Mouse (Mus musculus): ENCODE measurements around the gene Mageb3. TPM values are rescaled to one million over a fixed set of nuclear protein-coding genes. Genes with fewer than 3 reads are reported as not detected.
"Not testable (repeated sequence)": the region's sequence is repeated elsewhere in the genome, so short reads cannot be mapped to it uniquely, and the experiment has no call there.

The Mageb3 gene
- 0.10 and 0.18 TPM in 2 replicates for polyA plus RNA-seq (2014; fragmentation: Nextera tagmentation; extraction: Ambion mirVana)

GRCm38 (mm10) chr2:121955765-121956223 is at the start of gene Mageb3, which contains the start of gene Ctdspl2:
Mageb3 (minus strand) TSS chr2:121956092.
Ctdspl2 (plus strand) TSS chr2:121956001.
- 0% methylated on average over 43 of the region's 48 CpGs for WGBS
- Histone ChIP-seq H3K9ac (ENCODE audit: low read depth, low read length) (peak within 1 kb of the TSS; percentile 87), H3K4me2 (replicated peaks; ENCODE audit: low read depth, low read length) (peak within 1 kb of the TSS; percentile 73), H3K27ac (ENCODE audit: low read depth, low read length) (peak within 1 kb of the TSS; percentile 95), H3K9me3 (ENCODE audit: control insufficient read depth, low read length) (no peaks in the 10 kb centered on the region), H3K36me3 (ENCODE audit: control insufficient read depth, insufficient read depth, low read length) (peaks cover 8% of the 10 kb centered on the region), H3K4me1 (ENCODE audit: control insufficient read depth, insufficient read depth, low read length) (peaks cover 10% of the 10 kb centered on the region), H3K27me3 (ENCODE audit: control insufficient read depth, insufficient read depth, low read length) (no peaks in the 10 kb centered on the region), H3K4me3 (ENCODE audit: low read length) (peak within 1 kb of the TSS; percentile 83)
- peak; percentile 98 for ATAC-seq (ENCODE audit: low FRiP score, low TSS enrichment)

GRCm38 (mm10) chr2:121995738-121996137 is 39.8 kb upstream of the Mageb3 start:
- no peak overlapping the region for H3K4me2 ChIP-seq (replicated peaks; ENCODE audit: low read depth, low read length)
- H3K9me3 ChIP-seq (ENCODE audit: control insufficient read depth, low read length) = no peaks in the 10 kb centered on the region
- H3K4me3 ChIP-seq (ENCODE audit: low read length) = no peak overlapping the region
- H3K9ac ChIP-seq (ENCODE audit: low read depth, low read length) = no peak overlapping the region
- H3K4me1 ChIP-seq (ENCODE audit: control insufficient read depth, insufficient read depth, low read length) = no peaks in the 10 kb centered on the region
- H3K27ac ChIP-seq (ENCODE audit: low read depth, low read length) = no peak overlapping the region
- H3K36me3 ChIP-seq (ENCODE audit: control insufficient read depth, insufficient read depth, low read length) = peaks cover 51% of the 10 kb centered on the region
- WGBS = 90% methylated on average over 1 of the region's 1 CpGs
- H3K27me3 ChIP-seq (ENCODE audit: control insufficient read depth, insufficient read depth, low read length) = no peaks in the 10 kb centered on the region
- ATAC-seq (ENCODE audit: low FRiP score, low TSS enrichment) = no peak

GRCm38 (mm10) chr2:121957216-121957792 is 1.4 kb upstream of the Mageb3 start:
- H3K4me3 ChIP-seq (ENCODE audit: low read length) = peak overlapping the region; percentile 83
- no peaks in the 10 kb centered on the region for H3K27me3 ChIP-seq (ENCODE audit: control insufficient read depth, insufficient read depth, low read length)
- no peaks in the 10 kb centered on the region for H3K9me3 ChIP-seq (ENCODE audit: control insufficient read depth, low read length)
- 6% methylated on average over 8 of the region's 8 CpGs for WGBS
- peak overlapping the region; percentile 87 for H3K9ac ChIP-seq (ENCODE audit: low read depth, low read length)
- H3K36me3 ChIP-seq (ENCODE audit: control insufficient read depth, insufficient read depth, low read length) = peaks cover 17% of the 10 kb centered on the region
- H3K4me2 ChIP-seq (replicated peaks; ENCODE audit: low read depth, low read length) = peak overlapping the region; percentile 73
- H3K4me1 ChIP-seq (ENCODE audit: control insufficient read depth, insufficient read depth, low read length) = peaks cover 10% of the 10 kb centered on the region
- no peak for ATAC-seq (ENCODE audit: low FRiP score, low TSS enrichment)
- H3K27ac ChIP-seq (ENCODE audit: low read depth, low read length) = peak overlapping the region; percentile 95

GRCm38 (mm10) chr2:121956224-121957018 is 529 bp upstream of the Mageb3 start:
- Histone ChIP-seq H3K4me2 (replicated peaks; ENCODE audit: low read depth, low read length) (peak overlapping the region; percentile 73), H3K4me1 (ENCODE audit: control insufficient read depth, insufficient read depth, low read length) (peaks cover 10% of the 10 kb centered on the region)

GRCm38 (mm10) chr2:121954971-121955656 is 778 bp downstream of the Mageb3 start:
- no peaks in the 10 kb centered on the region for H3K27me3 ChIP-seq (ENCODE audit: control insufficient read depth, insufficient read depth, low read length)
- H3K27ac ChIP-seq (ENCODE audit: low read depth, low read length) = peak overlapping the region; percentile 95
- peaks cover 10% of the 10 kb centered on the region for H3K4me1 ChIP-seq (ENCODE audit: control insufficient read depth, insufficient read depth, low read length)
- H3K9me3 ChIP-seq (ENCODE audit: control insufficient read depth, low read length) = no peaks in the 10 kb centered on the region
- H3K9ac ChIP-seq (ENCODE audit: low read depth, low read length) = peak overlapping the region; percentile 87; the same call in 1 of the 2 replicates
- ATAC-seq (ENCODE audit: low FRiP score, low TSS enrichment) = no peak
- WGBS = 11% methylated on average over 10 of the region's 10 CpGs
- H3K36me3 ChIP-seq (ENCODE audit: control insufficient read depth, insufficient read depth, low read length) = peaks cover 5% of the 10 kb centered on the region
- peak overlapping the region; percentile 50 for H3K4me2 ChIP-seq (replicated peaks; ENCODE audit: low read depth, low read length)
- H3K4me3 ChIP-seq (ENCODE audit: low read length) = peak overlapping the region; percentile 83

More at GRCm38 (mm10) chr2:121956224-121957018, 529 bp upstream of the Mageb3 start:
- H3K27ac ChIP-seq (ENCODE audit: low read depth, low read length) = peak overlapping the region; percentile 95
- no peaks in the 10 kb centered on the region for H3K27me3 ChIP-seq (ENCODE audit: control insufficient read depth, insufficient read depth, low read length)
- no peaks in the 10 kb centered on the region for H3K9me3 ChIP-seq (ENCODE audit: control insufficient read depth, low read length)
- peak overlapping the region; percentile 87 for H3K9ac ChIP-seq (ENCODE audit: low read depth, low read length)
- peak overlapping the region; percentile 83 for H3K4me3 ChIP-seq (ENCODE audit: low read length)
- peak; percentile 94 for ATAC-seq (ENCODE audit: low FRiP score, low TSS enrichment)
- under 1% methylated on average over 46 of the region's 47 CpGs for WGBS
- H3K36me3 ChIP-seq (ENCODE audit: control insufficient read depth, insufficient read depth, low read length) = peaks cover 10% of the 10 kb centered on the region

GRCm38 (mm10) chr2:121943364-121943763 is 12.5 kb downstream of the Mageb3 start:
- Histone ChIP-seq H3K4me2 (replicated peaks; ENCODE audit: low read depth, low read length) (no peak overlapping the region), H3K9me3 (ENCODE audit: control insufficient read depth, low read length) (no peaks in the 10 kb centered on the region), H3K9ac (ENCODE audit: low read depth, low read length) (no peak overlapping the region), H3K4me3 (ENCODE audit: low read length) (no peak overlapping the region), H3K4me1 (ENCODE audit: control insufficient read depth, insufficient read depth, low read length) (no peaks in the 10 kb centered on the region), H3K27ac (ENCODE audit: low read depth, low read length) (no peak overlapping the region), H3K36me3 (ENCODE audit: control insufficient read depth, insufficient read depth, low read length) (no peaks in the 10 kb centered on the region), H3K27me3 (ENCODE audit: control insufficient read depth, insufficient read depth, low read length) (no peaks in the 10 kb centered on the region)
- ATAC-seq (ENCODE audit: low FRiP score, low TSS enrichment) = no peak
- 82% methylated on average over 3 of the region's 3 CpGs for WGBS

- ATAC-seq (ENCODE audit: low FRiP score, low TSS enrichment) = not testable (repeated sequence)
These were observed 18.3 kb downstream of the Mageb3 start for GRCm38 (mm10) chr2:121937624-121938023.

GRCm38 (mm10) chr2:121916047-121916970 is 39.6 kb downstream of the Mageb3 start:
- Histone ChIP-seq H3K27ac (ENCODE audit: low read depth, low read length) (no peak overlapping the region), H3K27me3 (ENCODE audit: control insufficient read depth, insufficient read depth, low read length) (no peaks in the 10 kb centered on the region), H3K9ac (ENCODE audit: low read depth, low read length) (no peak overlapping the region), H3K36me3 (ENCODE audit: control insufficient read depth, insufficient read depth, low read length) (peaks cover 18% of the 10 kb centered on the region; the same call in 1 of the 2 replicates), H3K4me2 (replicated peaks; ENCODE audit: low read depth, low read length) (no peak overlapping the region), H3K4me3 (ENCODE audit: low read length) (no peak overlapping the region), H3K9me3 (ENCODE audit: control insufficient read depth, low read length) (no peaks in the 10 kb centered on the region), H3K4me1 (ENCODE audit: control insufficient read depth, insufficient read depth, low read length) (no peaks in the 10 kb centered on the region)
- 89% methylated on average over 5 of the region's 5 CpGs for WGBS
- no peak for ATAC-seq (ENCODE audit: low FRiP score, low TSS enrichment)

More at GRCm38 (mm10) chr2:121937624-121938023, 18.3 kb downstream of the Mageb3 start:
- H3K4me1 ChIP-seq (ENCODE audit: control insufficient read depth, insufficient read depth, low read length); H3K9ac ChIP-seq (ENCODE audit: low read depth, low read length); H3K4me2 ChIP-seq (replicated peaks; ENCODE audit: low read depth, low read length); H3K27ac ChIP-seq (ENCODE audit: low read depth, low read length); H3K4me3 ChIP-seq (ENCODE audit: low read length); H3K9me3 ChIP-seq (ENCODE audit: control insufficient read depth, low read length); H3K27me3 ChIP-seq (ENCODE audit: control insufficient read depth, insufficient read depth, low read length); H3K36me3 ChIP-seq (ENCODE audit: control insufficient read depth, insufficient read depth, low read length): not testable (repeated sequence)
- 80% methylated on average over 2 of the region's 2 CpGs for WGBS

All from kidney, embryonic 14.5 days (tissue).